Mouse (Mus musculus) cerebellum, postnatal 25 days (tissue): ENCODE results near the gene Mlkl.
"Not testable (repeated sequence)": the region's sequence is repeated elsewhere in the genome, so short reads cannot be mapped to it uniquely, and the experiment has no call there.

Experiments
- DNase-seq, 2 experiments: peaks; one replicate each; pipeline ENCODE4 v3.0.0; 2021; ENCODE audit warnings: mixed read lengths in 2 of 2

Gene Mlkl

GRCm38 (mm10) chr8:111312758-111313162 is 25.2 kb downstream of the Mlkl start:
- DNase-seq = no peak

DNA sequence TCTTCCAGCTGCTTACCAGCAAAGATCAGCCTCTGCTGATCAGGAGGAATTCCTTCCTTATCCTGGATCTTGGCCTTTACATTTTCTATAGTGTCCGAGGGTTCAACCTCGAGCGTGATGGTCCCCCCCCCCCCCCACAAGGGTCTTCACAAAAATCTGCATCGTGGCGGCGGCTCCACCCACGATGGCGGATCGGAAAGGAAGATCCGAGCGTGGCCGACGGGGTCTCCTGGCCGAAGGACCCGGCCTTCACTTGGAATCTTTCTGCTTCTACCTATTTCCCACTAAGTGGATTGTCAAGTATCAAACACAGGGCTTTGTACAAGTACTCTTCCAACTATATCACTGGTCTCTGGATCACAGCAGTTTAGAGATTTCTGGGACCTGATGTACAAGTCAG is 28.0 kb downstream of the Mlkl start:
- not testable (repeated sequence) for DNase-seq

DNA sequence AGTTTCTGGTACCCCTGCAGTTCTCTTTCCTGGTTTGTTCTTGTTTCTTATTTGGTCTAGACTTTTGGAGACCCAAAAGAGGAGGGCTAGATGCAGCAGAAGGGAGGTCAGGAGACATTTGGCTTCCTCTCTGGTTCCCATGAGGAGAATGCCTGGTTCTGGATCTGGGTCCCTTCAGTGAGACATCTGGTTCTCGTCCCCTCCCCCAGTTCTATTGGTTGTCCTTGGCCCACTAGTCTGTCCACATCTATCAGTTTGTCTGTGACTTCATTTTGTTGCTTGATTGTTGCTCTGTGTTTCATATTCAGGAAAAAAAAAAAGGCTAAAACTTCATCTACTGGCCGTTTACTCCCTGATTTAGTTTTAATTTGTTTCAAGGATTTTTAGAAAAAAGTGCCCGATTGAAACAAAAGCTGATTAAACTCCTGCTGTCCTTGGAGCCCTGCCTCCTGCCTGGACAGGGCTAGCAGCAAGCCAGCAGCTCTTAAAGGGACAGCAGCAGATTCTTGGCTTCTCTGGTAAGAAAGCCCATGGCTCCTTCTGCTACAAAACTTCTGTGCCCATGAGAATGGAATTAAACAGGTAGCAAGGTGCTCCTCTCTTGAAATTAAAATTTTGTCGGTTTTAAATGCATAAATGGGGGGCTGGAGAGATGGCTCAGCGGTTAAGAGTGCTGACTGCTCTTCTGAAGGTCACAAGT is 32.8 kb downstream of the Mlkl start:
- DNase-seq = peak in 1 of 2 experiments; percentile 17

DNA sequence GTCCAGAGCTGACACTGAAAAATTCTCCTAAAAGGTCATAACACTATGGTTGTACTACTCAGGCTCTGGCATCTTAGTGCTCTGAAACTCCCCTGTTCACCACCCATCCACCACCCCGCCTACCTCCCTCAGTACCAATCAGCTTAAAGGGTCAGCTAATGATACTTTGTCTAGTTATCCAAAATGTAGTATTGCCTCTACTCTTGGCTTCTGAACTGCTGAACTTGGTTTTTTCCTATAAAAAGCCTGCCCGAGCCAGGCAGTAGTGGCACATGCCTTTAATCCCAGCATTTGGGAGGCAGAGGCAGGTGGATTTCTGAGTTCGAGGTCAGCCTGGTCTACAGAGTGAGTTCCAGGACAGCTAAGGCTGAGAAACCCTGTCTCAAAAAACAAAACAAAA is 33.6 kb downstream of the Mlkl start:
- DNase-seq = no peak

DNA sequence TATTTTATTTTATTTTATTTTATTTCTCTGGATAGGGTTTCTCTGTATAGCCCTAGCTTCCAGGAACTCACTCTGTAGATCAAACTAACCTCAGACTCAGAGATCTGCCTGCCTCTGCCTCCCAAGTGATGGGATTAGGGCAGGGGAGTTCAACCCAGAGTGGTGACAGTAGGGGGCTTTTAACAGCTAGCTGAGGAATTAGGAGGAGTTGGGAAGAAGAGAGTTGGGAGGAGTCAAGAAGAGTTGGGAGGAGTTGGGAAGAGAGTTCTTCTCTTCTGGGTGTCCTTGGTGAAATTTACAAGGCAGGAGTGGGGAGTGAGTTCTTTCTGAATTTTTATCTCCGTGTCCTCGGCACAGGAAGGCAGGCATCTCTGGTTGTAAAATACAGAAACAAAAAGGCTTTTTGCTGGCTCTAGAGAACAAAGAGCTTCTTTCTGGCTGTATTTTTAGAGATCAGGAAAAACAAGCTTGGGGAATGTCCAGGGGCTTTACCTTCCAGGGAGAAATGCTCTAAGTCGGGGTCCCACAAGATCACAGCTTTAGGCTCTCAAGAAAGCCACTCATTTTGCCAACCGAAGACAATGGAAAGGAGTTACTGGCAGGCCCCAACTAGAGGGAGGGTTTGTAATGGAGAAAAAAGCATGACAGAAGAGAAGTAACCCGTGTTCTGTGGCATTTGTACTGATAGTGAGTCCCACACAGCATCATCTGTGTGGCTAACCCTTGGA is 34.7 kb downstream of the Mlkl start:
- not testable (repeated sequence) for DNase-seq

GRCm38 (mm10) chr8:111300597-111301546 is 37.1 kb downstream of the Mlkl start:
- peak in 1 of 2 experiments; percentile 43 for DNase-seq

GRCm38 (mm10) chr8:111299821-111300568 is 38.0 kb downstream of the Mlkl start, which contains the start of gene Rfwd3:
Gene Rfwd3, minus strand, starts transcription at chr8:111300222.
- DNase-seq = peak; percentile 94 to 96

- DNase-seq = peak; percentile 58 to 73
These were observed 38.6 kb downstream of the Mlkl start for GRCm38 (mm10) chr8:111299363-111299820.

GRCm38 (mm10) chr8:111298011-111298410 is 40.0 kb downstream of the Mlkl start:
- peak; percentile 30 to 56 for DNase-seq

- DNase-seq = no peak
These were observed 46.2 kb downstream of the Mlkl start for GRCm38 (mm10) chr8:111291733-111292132.

GRCm38 (mm10) chr8:111290586-111290985 is 47.4 kb downstream of the Mlkl start:
- DNase-seq = no peak

DNA sequence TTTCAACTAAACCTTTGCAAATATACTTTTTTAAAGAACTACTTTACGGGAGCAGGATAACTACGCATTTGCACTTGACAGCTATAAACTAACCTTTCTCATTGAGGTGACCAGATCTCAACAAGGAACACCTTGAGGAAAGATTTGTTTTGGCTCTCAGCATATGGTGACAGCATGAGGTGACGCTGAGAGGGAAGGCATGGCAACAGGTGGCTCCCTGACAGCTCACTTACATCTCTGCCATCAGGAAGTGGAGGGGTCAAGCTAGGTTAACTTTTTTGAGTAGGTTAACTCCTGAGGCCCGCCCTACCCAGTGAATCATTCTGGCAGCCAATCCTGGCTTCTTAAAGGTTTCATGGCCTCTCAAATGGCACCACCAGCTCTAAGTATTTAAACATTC is 52.4 kb downstream of the Mlkl start:
- DNase-seq = peak in 1 of 2 experiments; percentile 9

DNA sequence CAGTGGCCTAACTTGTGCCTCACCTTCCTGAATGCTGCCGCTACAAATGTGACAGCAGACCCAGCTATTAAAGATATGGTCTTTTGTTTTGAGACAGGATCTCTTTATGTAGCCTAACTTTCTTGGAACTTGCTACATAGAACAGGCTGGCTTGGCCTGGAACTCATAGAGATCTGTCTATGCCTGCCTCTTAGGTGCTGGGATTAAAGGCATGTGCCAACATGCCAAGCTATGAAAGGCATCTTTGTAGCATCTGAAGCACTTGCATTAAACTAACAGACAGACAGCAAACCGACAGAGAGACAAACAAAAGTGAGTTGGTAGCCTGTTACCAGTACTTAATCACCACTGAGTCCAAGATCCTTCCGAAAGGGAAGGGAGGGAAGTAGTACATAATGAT is 55.9 kb downstream of the Mlkl start:
- no peak for DNase-seq

DNA sequence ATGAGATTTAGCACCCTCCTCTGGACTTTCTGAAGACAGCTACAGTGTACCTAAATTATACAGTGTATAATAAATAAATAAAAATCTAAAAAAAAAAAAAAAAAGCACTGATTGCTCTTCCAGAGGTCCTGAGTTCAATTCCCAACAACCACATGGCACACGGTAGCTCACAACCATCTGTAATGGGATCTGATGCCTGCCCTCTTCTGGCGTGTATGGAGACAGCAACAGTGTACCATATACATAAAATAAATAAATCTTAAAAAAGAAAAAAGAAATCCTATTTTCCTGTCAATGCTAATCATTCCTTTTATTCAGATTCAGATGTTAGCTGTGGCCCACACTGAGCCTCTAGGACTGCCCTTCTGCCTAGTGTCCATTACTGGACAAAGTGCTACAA is 69.7 kb downstream of the Mlkl start:
- peak in 1 of 2 experiments; percentile 13 for DNase-seq

GRCm38 (mm10) chr8:111266161-111266560 is 71.8 kb downstream of the Mlkl start:
- DNase-seq = not testable (repeated sequence)

- no peak for DNase-seq
These were observed 73.2 kb downstream of the Mlkl start for GRCm38 (mm10) chr8:111264693-111265220.

- DNase-seq = peak in 1 of 2 experiments; percentile 18
These were observed 76.0 kb downstream of the Mlkl start for GRCm38 (mm10) chr8:111261981-111262381.
